Mouse (Mus musculus) stomach, embryonic 14.5 days (tissue): ENCODE data around the gene Qars. TPM values are rescaled to one million over a fixed set of nuclear protein-coding genes. Genes with fewer than 3 reads are reported as not detected.

ENCODE experiments used
- ATAC-seq: fragments of 200-750 bp; cut with Nextera tagmentation; 2 replicates; pipeline ENCODE4 v1.8.0; 2017; ENCODE audit warnings: low read depth, moderate TSS enrichment; ENCODE audit not compliant: insufficient number of reproducible peaks, insufficient read depth, low FRiP score
- H3K27ac ChIP-seq: fragments of 300-500 bp; sonication (generic); 2 replicates; pipeline ENCODE4 v1.5.1; 2014; ENCODE audit warnings: mild to moderate bottlenecking, low read length, moderate library complexity, mixed read lengths
- H3K27me3 ChIP-seq: fragments of 300-500 bp; sonication (generic); 2 replicates; pipeline ENCODE4 v1.6.1; 2014; ENCODE audit warnings: low read length, control low read depth, mixed read lengths; ENCODE audit not compliant: control insufficient read depth, insufficient read depth
- H3K36me3 ChIP-seq: fragments of 300-500 bp; sonication (generic); 2 replicates; pipeline ENCODE4 v1.6.1; 2014; ENCODE audit warnings: mild to moderate bottlenecking, control low read depth, low read length, moderate library complexity, mixed read lengths; ENCODE audit not compliant: control insufficient read depth, insufficient read depth
- H3K4me1 ChIP-seq: fragments of 300-500 bp; sonication (generic); 2 replicates; pipeline ENCODE4 v1.6.1; 2014; ENCODE audit warnings: low read length, control low read depth, mixed read lengths; ENCODE audit not compliant: control insufficient read depth, insufficient read depth
- H3K4me2 ChIP-seq: fragments of 300-500 bp; sonication (generic); replicated peaks from 2 replicates; pipeline ENCODE4 v1.6.1; 2014; ENCODE audit warnings: low read depth, low read length, control low read depth
- H3K4me3 ChIP-seq: fragments of 300-500 bp; sonication (generic); 2 replicates; pipeline ENCODE4 v1.5.1; 2014; ENCODE audit warnings: low read depth, low read length, control low read depth
- H3K9ac ChIP-seq: fragments of 300-500 bp; sonication (generic); replicated peaks from 2 replicates; pipeline ENCODE4 v1.6.1; 2014; ENCODE audit warnings: low read depth, mild to moderate bottlenecking, control low read depth, low read length, moderate library complexity, mixed read lengths
- H3K9me3 ChIP-seq: fragments of 300-500 bp; sonication (generic); 2 replicates; pipeline ENCODE4 v1.6.1; 2016; ENCODE audit warnings: low read depth, low read length, control low read depth; ENCODE audit not compliant: control insufficient read depth
- WGBS: fragments of 180-500 bp; shearing (Covaris S2); extraction: QIAGEN DNeasy Blood & Tissue Kit; methylation state at CpG from one replicate; pipeline ENCODE4 v1.1.7; 2014; 5-methylcytosine and 5-hydroxymethylcytosine counted together
- polyA plus RNA-seq: library from polyadenylated mRNA; unstranded; fragments of >200 nt; fragmentation: Nextera tagmentation; extraction: Ambion mirVana; gene quantifications from 2 replicates; pipeline ENCODE4 v1.2.1, GENCODE M21; 2014

Gene Qars
- polyA plus RNA-seq, 1 experiment from 2014 or later = 114 TPM

- H3K9me3 ChIP-seq = no peaks in the 10 kb centered on the region
- H3K27ac ChIP-seq = peak within 1 kb of the TSS; percentile 96
- peak within 1 kb of the TSS; percentile 94 for H3K9ac ChIP-seq
- peaks cover 75% of the 10 kb centered on the region for H3K36me3 ChIP-seq
- no peaks in the 10 kb centered on the region for H3K27me3 ChIP-seq
- peak; percentile 93 for ATAC-seq
- peak within 1 kb of the TSS; percentile 95 for H3K4me3 ChIP-seq
- H3K4me2 ChIP-seq = peak within 1 kb of the TSS; percentile 73
- H3K4me1 ChIP-seq = peaks cover 13% of the 10 kb centered on the region; the same call in 1 of the 2 replicates
- under 1% methylated on average over 68 of the region's 69 CpGs for WGBS
These were observed 16.8 kb upstream of the Qars start, which contains the start of gene Usp19 for GRCm38 (mm10) chr9:108490559-108491285. Gene Usp19, plus strand, starts transcription at chr9:108490602.

- Histone ChIP-seq H3K27me3 (no peaks in the 10 kb centered on the region), H3K4me2 (peak overlapping the region; percentile 73), H3K4me3 (peak overlapping the region; percentile 95), H3K27ac (peak overlapping the region; percentile 96), H3K4me1 (peaks cover 13% of the 10 kb centered on the region; the same call in 1 of the 2 replicates), H3K36me3 (peaks cover 76% of the 10 kb centered on the region), H3K9me3 (no peaks in the 10 kb centered on the region), H3K9ac (peak overlapping the region; percentile 94)
- ATAC-seq = no peak
- 6% methylated on average over 12 of the region's 12 CpGs for WGBS
These were observed 16.3 kb upstream of the Qars start for GRCm38 (mm10) chr9:108491286-108491580.

- H3K36me3 ChIP-seq = peaks cover 76% of the 10 kb centered on the region
- H3K9me3 ChIP-seq = no peaks in the 10 kb centered on the region
- H3K27ac ChIP-seq = no peak overlapping the region
- H3K27me3 ChIP-seq = no peaks in the 10 kb centered on the region
- H3K4me3 ChIP-seq = peak overlapping the region; percentile 95
- 81% methylated on average over 16 of the region's 16 CpGs for WGBS
- no peak for ATAC-seq
- peak overlapping the region; percentile 73 for H3K4me2 ChIP-seq
- H3K9ac ChIP-seq = peak overlapping the region; percentile 2; the same call in 1 of the 2 replicates
- peaks cover 13% of the 10 kb centered on the region; the same call in 1 of the 2 replicates for H3K4me1 ChIP-seq
These were observed 15.3 kb upstream of the Qars start for GRCm38 (mm10) chr9:108492043-108492750.

GRCm38 (mm10) chr9:108493246-108493645, 14.3 kb upstream of the Qars start:
- 95% methylated on average over 8 of the region's 8 CpGs for WGBS
- Histone ChIP-seq H3K9ac (no peak overlapping the region), H3K27ac (no peak overlapping the region), H3K27me3 (no peaks in the 10 kb centered on the region), H3K36me3 (peaks cover 76% of the 10 kb centered on the region), H3K4me2 (no peak overlapping the region), H3K4me3 (no peak overlapping the region), H3K9me3 (no peaks in the 10 kb centered on the region), H3K4me1 (peaks cover 13% of the 10 kb centered on the region; the same call in 1 of the 2 replicates)
- no peak for ATAC-seq

GRCm38 (mm10) chr9:108494146-108494825, 13.2 kb upstream of the Qars start:
- Histone ChIP-seq H3K9ac (no peak overlapping the region), H3K36me3 (peaks cover 76% of the 10 kb centered on the region), H3K27me3 (no peaks in the 10 kb centered on the region), H3K4me2 (no peak overlapping the region), H3K9me3 (no peaks in the 10 kb centered on the region), H3K27ac (no peak overlapping the region), H3K4me1 (peaks cover 13% of the 10 kb centered on the region; the same call in 1 of the 2 replicates), H3K4me3 (no peak overlapping the region)
- 94% methylated on average over 19 of the region's 19 CpGs for WGBS
- ATAC-seq = no peak

- ATAC-seq = no peak
- H3K36me3 ChIP-seq = peaks cover 76% of the 10 kb centered on the region
- WGBS = 85% methylated on average over 10 of the region's 10 CpGs
These were observed 12.6 kb upstream of the Qars start for GRCm38 (mm10) chr9:108494905-108495304.

GRCm38 (mm10) chr9:108499231-108499630, 8.3 kb upstream of the Qars start:
- no peak for ATAC-seq
- Histone ChIP-seq H3K27ac (no peak overlapping the region), H3K4me2 (no peak overlapping the region), H3K4me1 (no peaks in the 10 kb centered on the region), H3K36me3 (peaks cover 84% of the 10 kb centered on the region), H3K9ac (no peak overlapping the region), H3K4me3 (no peak overlapping the region), H3K27me3 (no peaks in the 10 kb centered on the region), H3K9me3 (no peaks in the 10 kb centered on the region)
- 94% methylated on average over 7 of the region's 7 CpGs for WGBS

More at GRCm38 (mm10) chr9:108494905-108495304, 12.6 kb upstream of the Qars start:
- no peak overlapping the region for H3K27ac ChIP-seq
- no peaks in the 10 kb centered on the region for H3K9me3 ChIP-seq
- H3K4me2 ChIP-seq = no peak overlapping the region
- peaks cover 10% of the 10 kb centered on the region; the same call in 1 of the 2 replicates for H3K4me1 ChIP-seq
- H3K9ac ChIP-seq = no peak overlapping the region
- H3K4me3 ChIP-seq = no peak overlapping the region
- no peaks in the 10 kb centered on the region for H3K27me3 ChIP-seq

- no peak overlapping the region for H3K9ac ChIP-seq
- no peaks in the 10 kb centered on the region for H3K9me3 ChIP-seq
- no peak overlapping the region for H3K4me2 ChIP-seq
- peaks cover 77% of the 10 kb centered on the region for H3K36me3 ChIP-seq
- no peak for ATAC-seq
- WGBS = 93% methylated on average over 15 of the region's 15 CpGs
- no peak overlapping the region for H3K27ac ChIP-seq
- H3K4me1 ChIP-seq = no peaks in the 10 kb centered on the region
- H3K4me3 ChIP-seq = no peak overlapping the region
- no peaks in the 10 kb centered on the region for H3K27me3 ChIP-seq
These were observed 7.6 kb upstream of the Qars start for GRCm38 (mm10) chr9:108499943-108500342.
